Mouse (Mus musculus): Measurements from ENCODE around the gene Dydc2. TPM values are rescaled to one million over a fixed set of nuclear protein-coding genes. Genes with fewer than 3 reads are reported as not detected.
"Not testable (repeated sequence)": the region's sequence is repeated elsewhere in the genome, so short reads cannot be mapped to it uniquely, and the experiment has no call there.

Dydc2 gene
- polyA plus RNA-seq, 1 experiment, result 0.27 TPM

- Histone ChIP-seq H3K4me3 (ENCODE audit: insufficient read depth, low read length) (no peak overlapping the region), H3K27ac (ENCODE audit: insufficient read depth, low read length) (no peak overlapping the region), H3K4me1 (ENCODE audit: control insufficient read depth, insufficient read depth, low read length) (no peaks in the 10 kb centered on the region)
- TF ChIP-seq CTCF (IDR thresholded peaks at IDR 0.05; ENCODE audit: extremely low read depth, insufficient read depth, low read length) (peak; percentile 23; the same call in 1 of the 2 replicates), POLR2A (IDR thresholded peaks at IDR 0.05; ENCODE audit: extremely low read depth, insufficient read depth, low read length) (no peak)
Measured at GRCm38 (mm10) chr14:41094114-41094513, 25.1 kb upstream of the Dydc2 start.

DNA sequence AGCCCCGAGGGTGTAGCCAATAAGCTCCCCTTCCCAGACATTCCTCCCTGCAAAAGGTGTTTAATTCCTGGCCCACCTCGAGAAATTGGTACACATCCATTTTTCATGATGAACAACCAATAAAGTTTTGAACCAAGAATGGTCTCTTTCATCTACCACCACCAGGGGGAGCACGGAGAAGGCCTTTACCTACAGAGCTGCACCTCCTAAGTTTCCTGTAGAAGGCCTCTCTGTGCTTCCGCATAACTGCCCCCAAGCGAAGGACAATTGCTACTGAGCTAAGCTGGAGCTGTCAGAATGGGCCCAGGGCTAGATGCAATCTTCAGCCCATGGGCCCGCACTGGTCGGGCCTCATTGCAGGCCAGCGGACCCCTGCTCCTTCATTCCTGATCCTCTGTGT is 21.8 kb upstream of the Dydc2 start:
- no peaks in the 10 kb centered on the region for H3K4me1 ChIP-seq (ENCODE audit: control insufficient read depth, insufficient read depth, low read length)
- no peak overlapping the region for H3K27ac ChIP-seq (ENCODE audit: insufficient read depth, low read length)
- no peak overlapping the region for H3K4me3 ChIP-seq (ENCODE audit: insufficient read depth, low read length)
- TF ChIP-seq CTCF (IDR thresholded peaks at IDR 0.05; ENCODE audit: extremely low read depth, insufficient read depth, low read length) (peak; percentile 34), POLR2A (IDR thresholded peaks at IDR 0.05; ENCODE audit: extremely low read depth, insufficient read depth, low read length) (no peak)

- Histone ChIP-seq H3K27ac (ENCODE audit: insufficient read depth, low read length) (no peak overlapping the region), H3K4me1 (ENCODE audit: control insufficient read depth, insufficient read depth, low read length) (no peaks in the 10 kb centered on the region), H3K4me3 (ENCODE audit: insufficient read depth, low read length) (no peak overlapping the region)
- TF ChIP-seq CTCF (IDR thresholded peaks at IDR 0.05; ENCODE audit: extremely low read depth, insufficient read depth, low read length) (0 out of 2 replicates have a peak, but pooled peaks have one; percentile 7), POLR2A (IDR thresholded peaks at IDR 0.05; ENCODE audit: extremely low read depth, insufficient read depth, low read length) (no peak)
Measured at GRCm38 (mm10) chr14:41087509-41087908, 18.5 kb upstream of the Dydc2 start.

DNA sequence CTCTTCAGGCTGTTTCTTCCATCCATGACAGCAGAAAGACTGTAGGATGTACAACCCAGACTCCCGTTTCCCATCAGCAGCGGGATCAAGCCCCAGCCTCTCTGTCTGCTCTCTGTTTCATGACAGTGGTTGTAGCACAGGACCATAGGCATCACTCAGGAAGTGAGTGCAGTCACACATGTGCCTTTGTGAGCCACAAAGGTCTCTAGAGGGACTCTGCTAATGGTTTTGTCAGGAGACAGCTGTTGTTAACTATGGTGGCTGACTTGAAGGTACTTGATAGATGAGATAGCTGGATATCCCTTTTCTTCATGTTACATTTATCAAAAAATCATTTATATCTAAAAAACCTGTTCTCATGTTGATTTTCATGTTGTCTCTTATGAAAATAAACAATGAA is 13.4 kb upstream of the Dydc2 start:
- Histone ChIP-seq H3K27ac (ENCODE audit: insufficient read depth, low read length) (no peak overlapping the region), H3K4me1 (ENCODE audit: control insufficient read depth, insufficient read depth, low read length) (no peaks in the 10 kb centered on the region), H3K4me3 (ENCODE audit: insufficient read depth, low read length) (no peak overlapping the region)
- TF ChIP-seq CTCF (IDR thresholded peaks at IDR 0.05; ENCODE audit: extremely low read depth, insufficient read depth, low read length) (no peak), POLR2A (IDR thresholded peaks at IDR 0.05; ENCODE audit: extremely low read depth, insufficient read depth, low read length) (no peak)

DNA sequence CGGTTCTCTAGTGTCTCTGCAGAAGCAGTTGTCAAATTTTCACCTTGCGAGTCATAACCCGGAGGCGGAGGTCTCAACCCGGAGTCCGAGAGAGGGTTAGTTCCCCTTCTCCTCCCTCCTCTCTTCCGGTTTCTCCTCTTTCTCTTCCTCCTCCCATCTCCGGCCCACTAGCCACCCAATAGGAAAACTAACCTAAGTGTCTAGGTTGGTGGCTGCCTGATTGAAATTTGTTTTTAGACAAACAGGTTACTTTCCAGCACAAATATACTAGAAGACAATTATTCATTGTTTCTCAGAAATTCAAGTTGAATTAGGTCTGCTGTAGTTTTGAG is 3.9 kb upstream of the Dydc2 start:
- Histone ChIP-seq H3K4me1 (ENCODE audit: control insufficient read depth, insufficient read depth, low read length) (no peaks in the 10 kb centered on the region), H3K27ac (ENCODE audit: insufficient read depth, low read length) (no peak overlapping the region), H3K4me3 (ENCODE audit: insufficient read depth, low read length) (peak overlapping the region; percentile 37)
- TF ChIP-seq CTCF (IDR thresholded peaks at IDR 0.05; ENCODE audit: extremely low read depth, insufficient read depth, low read length) (no peak), POLR2A (IDR thresholded peaks at IDR 0.05; ENCODE audit: extremely low read depth, insufficient read depth, low read length) (no peak)

- Histone ChIP-seq H3K4me3 (ENCODE audit: insufficient read depth, low read length) (peak within 1 kb of the TSS; percentile 37), H3K27ac (ENCODE audit: insufficient read depth, low read length) (no peak within 1 kb of the TSS), H3K4me1 (ENCODE audit: control insufficient read depth, insufficient read depth, low read length) (no peaks in the 10 kb centered on the region)
- TF ChIP-seq CTCF (IDR thresholded peaks at IDR 0.05; ENCODE audit: extremely low read depth, insufficient read depth, low read length), result no peak
- no peak for TF ChIP-seq POLR2A (IDR thresholded peaks at IDR 0.05; ENCODE audit: extremely low read depth, insufficient read depth, low read length)
Measured at GRCm38 (mm10) chr14:41072229-41072943, 3.4 kb upstream of the Dydc2 start, which contains the start of gene Dydc1. TSS of gene Dydc1 (plus strand) at chr14:41072911.

- H3K4me1 ChIP-seq (ENCODE audit: control insufficient read depth, insufficient read depth, low read length), result no peaks in the 10 kb centered on the region
- H3K4me3 ChIP-seq (ENCODE audit: insufficient read depth, low read length), result no peak overlapping the region
- TF ChIP-seq POLR2A (IDR thresholded peaks at IDR 0.05; ENCODE audit: extremely low read depth, insufficient read depth, low read length), result no peak
- TF ChIP-seq CTCF (IDR thresholded peaks at IDR 0.05; ENCODE audit: extremely low read depth, insufficient read depth, low read length), result no peak
- H3K27ac ChIP-seq (ENCODE audit: insufficient read depth, low read length), result no peak overlapping the region
Measured at GRCm38 (mm10) chr14:41070343-41070742, 1.3 kb upstream of the Dydc2 start.

DNA sequence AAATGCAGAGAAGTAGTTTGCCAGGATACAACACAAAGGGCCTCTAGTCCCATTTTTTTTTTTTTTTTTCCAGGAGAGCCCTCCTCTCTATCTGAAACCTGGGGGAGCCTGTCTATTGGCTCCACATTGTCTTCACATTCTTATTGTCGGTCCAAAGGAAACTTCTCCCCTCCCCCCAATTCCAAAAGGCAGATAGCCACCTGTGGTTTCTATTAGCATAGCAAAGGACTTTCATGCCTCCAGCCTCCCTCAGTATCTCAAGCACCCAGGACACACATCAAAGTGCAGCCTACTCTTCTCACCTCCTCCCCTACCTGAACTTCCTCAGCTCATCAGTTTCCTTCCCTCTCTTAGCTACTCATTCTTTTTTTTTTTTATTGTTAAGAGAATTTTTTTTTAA is 2.6 kb downstream of the Dydc2 start:
- no peak for TF ChIP-seq CTCF (IDR thresholded peaks at IDR 0.05; ENCODE audit: extremely low read depth, insufficient read depth, low read length)
- no peak for TF ChIP-seq POLR2A (IDR thresholded peaks at IDR 0.05; ENCODE audit: extremely low read depth, insufficient read depth, low read length)
- no peak overlapping the region for H3K4me3 ChIP-seq (ENCODE audit: insufficient read depth, low read length)
- H3K27ac ChIP-seq (ENCODE audit: insufficient read depth, low read length), result no peak overlapping the region
- H3K4me1 ChIP-seq (ENCODE audit: control insufficient read depth, insufficient read depth, low read length), result no peaks in the 10 kb centered on the region

DNA sequence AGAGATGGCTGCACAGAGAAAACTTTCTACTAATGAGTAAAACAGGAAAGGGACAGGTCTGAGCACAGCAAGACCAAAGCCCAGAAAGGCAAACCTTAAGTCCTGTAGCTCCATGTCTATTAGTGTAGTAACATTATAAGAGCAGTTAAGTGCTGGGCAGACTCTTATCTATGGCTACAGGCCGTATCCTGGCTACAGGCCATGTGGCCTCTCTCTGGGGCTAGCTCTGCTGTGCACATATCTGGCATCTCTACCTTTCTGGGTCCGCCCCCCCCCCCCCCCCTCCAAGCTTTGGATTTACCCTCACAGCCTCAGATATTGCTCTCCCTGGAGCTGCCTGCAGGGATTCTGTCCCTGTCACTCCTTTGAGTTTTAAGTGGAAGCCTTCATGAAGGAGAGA is 3.8 kb downstream of the Dydc2 start:
- H3K27ac ChIP-seq (ENCODE audit: insufficient read depth, low read length), result no peak overlapping the region
- no peak overlapping the region for H3K4me3 ChIP-seq (ENCODE audit: insufficient read depth, low read length)
- no peaks in the 10 kb centered on the region for H3K4me1 ChIP-seq (ENCODE audit: control insufficient read depth, insufficient read depth, low read length)
- TF ChIP-seq CTCF (IDR thresholded peaks at IDR 0.05; ENCODE audit: extremely low read depth, insufficient read depth, low read length) (no peak), POLR2A (IDR thresholded peaks at IDR 0.05; ENCODE audit: extremely low read depth, insufficient read depth, low read length) (no peak)

DNA sequence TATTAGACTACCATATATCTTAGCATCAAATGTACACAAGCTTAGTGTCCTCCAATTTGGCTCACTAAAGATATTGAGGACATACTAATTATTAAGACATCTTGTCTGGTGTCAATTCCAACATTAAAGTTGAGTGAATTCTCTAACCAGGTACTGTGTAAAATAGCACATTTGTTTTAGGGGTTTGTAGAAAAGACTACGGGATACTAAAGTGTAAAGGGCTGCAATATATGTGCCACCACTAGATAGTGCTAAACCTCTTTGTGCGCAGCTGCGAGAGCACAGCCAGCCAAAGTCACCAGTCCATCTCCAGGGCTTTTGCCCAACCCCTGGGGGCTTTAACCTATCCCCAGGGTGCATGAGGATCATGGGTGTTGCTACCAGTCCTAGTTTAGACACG is 15.8 kb downstream of the Dydc2 start:
- not testable (repeated sequence) for H3K4me1 ChIP-seq (ENCODE audit: control insufficient read depth, insufficient read depth, low read length); H3K4me3 ChIP-seq (ENCODE audit: insufficient read depth, low read length); H3K27ac ChIP-seq (ENCODE audit: insufficient read depth, low read length)

All from cortical plate, adult 2 months (tissue).